Comparison of ENCODE assay signal across 24 mouse cellular contexts in genomic region chr9:88065057-88065456, GRCm38 (mm10).
A peak's percentile ranks its signal among the peaks of the same experiment; 100 is the strongest.
DNase-seq lines count a peak whose midpoint lies in the region; ATAC-seq and TF ChIP-seq lines count a peak whose summit lies in the region.
"Had no signal": no experiment of that assay in that cellular context is flagged by ENCODE, and none has a peak within 500 bp of the region (broad histone marks: within the 10 kb centered on the region; RNA-seq: fewer than 3 reads in every experiment).

No protein-coding gene starts in this region.

- peak; percentile 47; the same call in 1 of the 2 replicates for ATAC-seq in embryonic facial prominence, embryonic 14.5 days (ENCODE audit: low read depth)
- ATAC-seq in forebrain, embryonic 13.5 days = peak; percentile 40; the same call in 1 of the 2 replicates
- no peak; the same call in 1 of the 2 replicates for ATAC-seq in limb, embryonic 11.5 days (ENCODE audit: insufficient number of reproducible peaks, low FRiP score, low TSS enrichment, low read depth)
- no peak for ATAC-seq in intestine, embryonic 16.5 days
- no peak for ATAC-seq in hindbrain, postnatal 0 days
- ATAC-seq: intestine, embryonic 15.5 days; lung, postnatal 0 days; midbrain, embryonic 16.5 days had no signal

- no peak for TF ChIP-seq CTCF in hindbrain, postnatal 0 days (IDR thresholded peaks at IDR 0.05; ENCODE audit: low read depth)

- H3K27ac ChIP-seq in embryonic facial prominence, embryonic 14.5 days (replicated peaks; ENCODE audit: low read depth, low read length) = no peak overlapping the region
- H3K27ac ChIP-seq in embryonic facial prominence, embryonic 10.5 days (replicated peaks) = no peak overlapping the region
- H3K27ac ChIP-seq in forebrain, embryonic 13.5 days = no peak overlapping the region
- H3K27ac ChIP-seq in limb, embryonic 11.5 days (replicated peaks; ENCODE audit: low read depth, low read length) = peak overlapping the region; percentile 1; the same call in 1 of the 2 replicates
- no peak overlapping the region for H3K27ac ChIP-seq in intestine, embryonic 16.5 days (ENCODE audit: low read length)
- no peak overlapping the region for H3K27ac ChIP-seq in hindbrain, postnatal 0 days
- H3K27ac ChIP-seq: embryonic facial prominence, embryonic 15.5 days; heart, adult 2 months; hindbrain, embryonic 15.5 days; intestine, embryonic 15.5 days; layer of hippocampus, adult 2 months; macrophage; midbrain, embryonic 10.5 days had no signal

- H3K9ac ChIP-seq in embryonic facial prominence, embryonic 14.5 days (ENCODE audit: low read depth, low read length) = no peak overlapping the region
- no peak overlapping the region for H3K9ac ChIP-seq in forebrain, embryonic 13.5 days
- H3K9ac ChIP-seq in limb, embryonic 11.5 days (ENCODE audit: low read length) = no peak overlapping the region
- H3K9ac ChIP-seq in intestine, embryonic 16.5 days (ENCODE audit: low read depth, low read length) = no peak overlapping the region
- H3K9ac ChIP-seq in hindbrain, postnatal 0 days (replicated peaks; ENCODE audit: low read length) = no peak overlapping the region
- H3K9ac ChIP-seq: embryonic facial prominence, embryonic 15.5 days; hindbrain, embryonic 15.5 days; intestine, embryonic 15.5 days had no signal

- 43% methylated on average over 4 of the region's 4 CpGs for WGBS in embryonic facial prominence, embryonic 14.5 days
- WGBS in embryonic facial prominence, embryonic 10.5 days = 44% methylated on average over 4 of the region's 4 CpGs
- WGBS in forebrain, embryonic 13.5 days = 12% methylated on average over 4 of the region's 4 CpGs
- WGBS in limb, embryonic 11.5 days = 10% methylated on average over 4 of the region's 4 CpGs
- WGBS in intestine, embryonic 16.5 days = 66% methylated on average over 4 of the region's 4 CpGs
- 46% methylated on average over 4 of the region's 4 CpGs for WGBS in hindbrain, postnatal 0 days

- H3K4me3 ChIP-seq in embryonic facial prominence, embryonic 14.5 days (ENCODE audit: low read depth, low read length) = no peak overlapping the region
- H3K4me3 ChIP-seq in embryonic facial prominence, embryonic 10.5 days = no peak overlapping the region
- no peak overlapping the region for H3K4me3 ChIP-seq in forebrain, embryonic 13.5 days
- no peak overlapping the region for H3K4me3 ChIP-seq in limb, embryonic 11.5 days (ENCODE audit: low read depth, low read length)
- no peak overlapping the region for H3K4me3 ChIP-seq in intestine, embryonic 16.5 days (ENCODE audit: low read length)
- no peak overlapping the region for H3K4me3 ChIP-seq in hindbrain, postnatal 0 days (ENCODE audit: low read length)
- H3K4me3 ChIP-seq: embryonic facial prominence, embryonic 15.5 days; heart, adult 2 months; hindbrain, embryonic 15.5 days; intestine, embryonic 15.5 days; layer of hippocampus, adult 2 months; midbrain, embryonic 10.5 days had no signal

- H3K4me1 ChIP-seq in embryonic facial prominence, embryonic 14.5 days (ENCODE audit: control insufficient read depth, insufficient read depth, low read length) = peaks cover 16% of the 10 kb centered on the region; the same call in 1 of the 2 replicates
- H3K4me1 ChIP-seq in embryonic facial prominence, embryonic 10.5 days = peaks cover 21% of the 10 kb centered on the region
- peaks cover 21% of the 10 kb centered on the region for H3K4me1 ChIP-seq in forebrain, embryonic 13.5 days
- peaks cover 39% of the 10 kb centered on the region for H3K4me1 ChIP-seq in limb, embryonic 11.5 days (ENCODE audit: control insufficient read depth, insufficient read depth, low read length)
- no peaks in the 10 kb centered on the region for H3K4me1 ChIP-seq in intestine, embryonic 16.5 days (ENCODE audit: control insufficient read depth, insufficient read depth, low read length)
- H3K4me1 ChIP-seq in hindbrain, postnatal 0 days (ENCODE audit: insufficient read depth, low read length) = no peaks in the 10 kb centered on the region
- H3K4me1 ChIP-seq: hindbrain, embryonic 15.5 days; intestine, embryonic 15.5 days had no signal

- no peaks in the 10 kb centered on the region for H3K9me3 ChIP-seq in embryonic facial prominence, embryonic 14.5 days (ENCODE audit: control insufficient read depth, low read length)
- no peaks in the 10 kb centered on the region for H3K9me3 ChIP-seq in embryonic facial prominence, embryonic 10.5 days
- H3K9me3 ChIP-seq in forebrain, embryonic 13.5 days (replicated peaks) = no peaks in the 10 kb centered on the region
- no peaks in the 10 kb centered on the region for H3K9me3 ChIP-seq in limb, embryonic 11.5 days (ENCODE audit: control insufficient read depth, low read length)
- H3K9me3 ChIP-seq in intestine, embryonic 16.5 days (ENCODE audit: control insufficient read depth, low read length) = no peaks in the 10 kb centered on the region
- no peaks in the 10 kb centered on the region for H3K9me3 ChIP-seq in hindbrain, postnatal 0 days (ENCODE audit: low read length)
- H3K9me3 ChIP-seq: embryonic facial prominence, embryonic 15.5 days; hindbrain, embryonic 15.5 days; intestine, embryonic 15.5 days; midbrain, embryonic 10.5 days had no signal

- no peak for DNase-seq in embryonic facial prominence, embryonic 14.5 days (ENCODE audit: low spot score)
- DNase-seq in embryonic facial prominence, embryonic 10.5 days (ENCODE audit: low spot score) = no peak
- DNase-seq in Muller cell, postnatal 12 days (ENCODE audit: inconsistent ontology term) = peak; percentile 23
- peak; percentile 54 for DNase-seq in limb, embryonic 11.5 days (ENCODE audit: low spot score)
- no peak for DNase-seq in hindbrain, postnatal 0 days (ENCODE audit: low spot score)
- DNase-seq in urinary bladder, postnatal 36 days (ENCODE audit: low spot score in 2 of 2) = no peak
- DNase-seq: adrenal gland, postnatal 36 days; cerebellum, adult 2 months; cerebellum, postnatal 25 days; gastrocnemius, postnatal 25 days; heart, adult 2 months; kidney, adult 9 months; kidney, postnatal 25 days; layer of hippocampus, postnatal 36 days had no signal

- no peak overlapping the region for H3K4me2 ChIP-seq in embryonic facial prominence, embryonic 14.5 days (ENCODE audit: low read depth, low read length)
- no peak overlapping the region for H3K4me2 ChIP-seq in forebrain, embryonic 13.5 days
- no peak overlapping the region for H3K4me2 ChIP-seq in limb, embryonic 11.5 days (ENCODE audit: low read depth, severe bottlenecking)
- no peak overlapping the region for H3K4me2 ChIP-seq in intestine, embryonic 16.5 days (ENCODE audit: low read depth, low read length)
- no peak overlapping the region for H3K4me2 ChIP-seq in hindbrain, postnatal 0 days (ENCODE audit: low read depth, low read length)
- H3K4me2 ChIP-seq: embryonic facial prominence, embryonic 15.5 days; hindbrain, embryonic 15.5 days; intestine, embryonic 15.5 days had no signal

- H3K27me3 ChIP-seq in embryonic facial prominence, embryonic 14.5 days (replicated peaks; ENCODE audit: control insufficient read depth, insufficient read depth, low read length) = no peaks in the 10 kb centered on the region
- H3K27me3 ChIP-seq in embryonic facial prominence, embryonic 10.5 days (replicated peaks; ENCODE audit: low read depth, poor library complexity, severe bottlenecking) = no peaks in the 10 kb centered on the region
- H3K27me3 ChIP-seq in forebrain, embryonic 13.5 days = peaks cover 6% of the 10 kb centered on the region; the same call in 1 of the 2 replicates
- H3K27me3 ChIP-seq in limb, embryonic 11.5 days (ENCODE audit: control insufficient read depth, insufficient read depth, low read length) = no peaks in the 10 kb centered on the region
- no peaks in the 10 kb centered on the region for H3K27me3 ChIP-seq in intestine, embryonic 16.5 days (replicated peaks; ENCODE audit: control insufficient read depth, insufficient read depth, low read length)
- no peaks in the 10 kb centered on the region for H3K27me3 ChIP-seq in hindbrain, postnatal 0 days (ENCODE audit: insufficient read depth, low read length)
- H3K27me3 ChIP-seq: embryonic facial prominence, embryonic 15.5 days; hindbrain, embryonic 15.5 days; intestine, embryonic 15.5 days had no signal

- no peaks in the 10 kb centered on the region for H3K36me3 ChIP-seq in embryonic facial prominence, embryonic 14.5 days (ENCODE audit: control insufficient read depth, insufficient read depth, low read length)
- no peaks in the 10 kb centered on the region for H3K36me3 ChIP-seq in embryonic facial prominence, embryonic 10.5 days (replicated peaks)
- H3K36me3 ChIP-seq in forebrain, embryonic 13.5 days (ENCODE audit: poor library complexity, severe bottlenecking) = no peaks in the 10 kb centered on the region
- H3K36me3 ChIP-seq in limb, embryonic 11.5 days (ENCODE audit: control insufficient read depth, insufficient read depth, low read length) = no peaks in the 10 kb centered on the region
- H3K36me3 ChIP-seq in intestine, embryonic 16.5 days (ENCODE audit: control insufficient read depth, insufficient read depth, low read length) = no peaks in the 10 kb centered on the region
- no peaks in the 10 kb centered on the region for H3K36me3 ChIP-seq in hindbrain, postnatal 0 days (ENCODE audit: insufficient read depth, low read length)
- H3K36me3 ChIP-seq: embryonic facial prominence, embryonic 15.5 days; hindbrain, embryonic 15.5 days; intestine, embryonic 15.5 days; midbrain, embryonic 10.5 days had no signal

Comparison
In these comparisons a context has a peak if more than half of its experiments do, and no peak if none do; other contexts are left out.
1. ATAC-seq: peak in embryonic facial prominence, embryonic 14.5 days (single experiment) and forebrain, embryonic 13.5 days (single experiment); none in limb, embryonic 11.5 days (single experiment), intestine, embryonic 16.5 days (single experiment) and hindbrain, postnatal 0 days (single experiment).
2. DNase-seq: peak in Muller cell, postnatal 12 days (single experiment) and limb, embryonic 11.5 days (single experiment); none in embryonic facial prominence, embryonic 14.5 days (single experiment), embryonic facial prominence, embryonic 10.5 days (single experiment), hindbrain, postnatal 0 days (single experiment) and urinary bladder, postnatal 36 days (0 of 2).